Mouse (Mus musculus): Measurements from ENCODE around the gene Bcan.

DNA sequence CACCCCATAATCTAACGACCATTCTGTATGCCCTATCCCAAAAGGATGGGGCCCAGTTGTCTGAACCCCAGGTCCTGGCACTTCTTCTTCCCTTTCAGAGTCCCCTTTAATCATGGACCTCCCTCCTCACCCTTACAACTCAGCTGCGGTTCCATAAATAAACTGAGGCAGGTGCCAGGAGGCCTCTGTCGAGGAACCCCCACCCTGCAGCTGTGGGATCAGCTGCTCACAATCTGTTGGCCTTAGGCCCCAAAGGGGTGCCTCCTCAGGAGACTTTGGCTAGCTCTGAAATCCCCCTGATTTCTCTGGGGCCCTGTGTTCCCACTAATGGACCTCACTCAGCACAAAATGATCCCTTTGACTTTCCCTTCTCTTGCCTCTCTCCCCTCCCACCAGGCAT lies 15.9 kb downstream of the Bcan start:
- TF ChIP-seq CTCF (IDR thresholded peaks at IDR 0.05), result no peak
- no peak for TF ChIP-seq EP300 (IDR thresholded peaks at IDR 0.05)
